Mouse (Mus musculus): ENCODE data around the gene Top2b. TPM values are rescaled to one million over a fixed set of nuclear protein-coding genes. Genes with fewer than 3 reads are reported as not detected.

Gene Top2b
- total RNA-seq (2021), result 10 to 100 TPM; 29.4 to 35.4 TPM
- long read RNA-seq, experiment 1, full-length matches to known transcripts, result 18 of 23 reads
- long read RNA-seq, experiment 1, partial matches to known transcripts, result 3 of 23 reads
- long read RNA-seq, experiment 1, other reads (novel, unspliced or antisense), result 2 of 23 reads
- long read RNA-seq, experiment 2, full-length matches to known transcripts, result 30 of 33 reads
- long read RNA-seq, experiment 2, partial matches to known transcripts, result 1 of 33 reads
- long read RNA-seq, experiment 2, other reads (novel, unspliced or antisense), result 2 of 33 reads

GRCm38 (mm10) chr14:16364878-16365337 is at the start of gene Top2b:
Gene Top2b, plus strand, starts transcription at chr14:16365179.
- TF ChIP-seq CTCF (IDR thresholded peaks at IDR 0.05), result no peak
- peak; percentile 97 for DNase-seq

DNA sequence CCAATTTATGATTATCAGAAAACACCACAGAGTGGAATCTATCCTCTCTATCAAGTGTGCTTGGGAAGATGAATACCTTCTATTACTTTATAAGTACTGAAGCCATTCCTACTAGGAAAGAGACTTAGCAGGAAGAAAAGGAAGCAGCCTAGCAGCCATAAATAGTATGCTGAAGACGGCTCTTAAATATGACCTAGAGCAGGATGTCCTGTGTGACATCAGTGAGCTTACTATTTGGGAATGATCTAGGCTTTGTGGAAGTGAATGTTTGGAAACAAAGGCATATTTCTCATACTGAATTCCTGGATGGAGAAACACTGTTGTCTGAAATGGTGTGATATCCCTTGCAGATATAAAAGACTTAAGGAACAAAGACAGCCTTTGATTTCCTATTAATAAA is 48.3 kb upstream of the Top2b start:
- no peak for DNase-seq
- Histone ChIP-seq H3K27ac (peak overlapping the region; percentile 35; the same call in 1 of the 2 replicates), H3K4me3 (no peak overlapping the region)
- no peak for TF ChIP-seq CTCF (IDR thresholded peaks at IDR 0.05)
- intact Hi-C loops (cut with DNase I), result no loop called here

More at GRCm38 (mm10) chr14:16364878-16365337, at the start of gene Top2b:
- Histone ChIP-seq H3K27ac (peak within 1 kb of the TSS; percentile 99), H3K4me3 (peak within 1 kb of the TSS; percentile 80)
- intact Hi-C loops (cut with DNase I), result loop anchor here (2.0 kb wide), 1 partner anchor 116 kb away; the partner anchor contains the start of genes Ngly1 and Oxsm

- DNase-seq, result no peak
- H3K27ac ChIP-seq, result no peak overlapping the region
- no peak for TF ChIP-seq CTCF (IDR thresholded peaks at IDR 0.05)
- H3K4me3 ChIP-seq, result no peak overlapping the region
- intact Hi-C loops (cut with DNase I), result no loop called here
Observed at GRCm38 (mm10) chr14:16319818-16320217, 45.2 kb upstream of the Top2b start.

DNA sequence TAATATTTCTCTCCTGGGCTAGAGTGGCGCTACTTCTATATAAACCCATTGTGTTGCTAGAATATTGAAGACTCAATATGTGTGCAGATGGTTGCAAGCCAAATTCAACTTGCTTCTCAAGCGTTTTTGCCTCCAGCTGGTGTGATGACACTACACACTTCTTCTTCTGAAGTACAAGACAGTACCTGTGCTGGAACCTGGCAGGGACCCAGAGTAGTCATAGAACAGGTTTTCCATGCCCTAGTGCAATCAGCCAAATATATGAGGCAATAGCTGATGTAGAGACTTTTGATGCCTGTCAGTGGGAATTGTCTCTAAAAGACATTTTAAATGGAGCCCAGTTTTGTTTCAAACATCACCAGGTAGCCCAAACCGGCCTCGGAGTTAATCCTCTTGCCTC is 40.6 kb upstream of the Top2b start:
- no peak for DNase-seq

DNA sequence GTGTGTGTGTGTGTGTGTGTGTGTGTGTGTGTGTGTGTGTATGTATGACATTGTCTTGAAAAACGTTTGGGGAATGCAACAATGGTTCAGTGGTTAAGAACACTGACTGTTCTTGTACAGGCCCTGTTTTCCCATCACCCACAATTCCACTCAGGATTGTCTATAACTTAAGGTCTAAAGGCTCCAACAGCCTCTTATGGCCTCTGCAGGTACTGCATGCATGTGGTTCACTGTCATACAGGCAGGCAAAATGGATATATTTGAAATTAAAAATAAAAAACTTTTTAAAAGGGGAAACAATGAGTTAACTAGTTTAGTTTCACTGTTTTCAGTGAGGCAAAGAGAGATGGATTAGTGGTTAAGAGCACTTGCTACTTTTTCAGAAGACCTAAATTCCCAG is 39.8 kb upstream of the Top2b start:
- intact Hi-C loops (cut with DNase I), result no loop called here
- no peak overlapping the region for H3K4me3 ChIP-seq
- peak; percentile 23; the same call in 1 of the 2 replicates for TF ChIP-seq CTCF (IDR thresholded peaks at IDR 0.05)
- DNase-seq, result no peak
- H3K27ac ChIP-seq, result no peak overlapping the region

More for the DNA sequence above, 40.6 kb upstream of the Top2b start:
- Histone ChIP-seq H3K27ac (no peak overlapping the region), H3K4me3 (no peak overlapping the region)
- no peak for TF ChIP-seq CTCF (IDR thresholded peaks at IDR 0.05)
- intact Hi-C loops (cut with DNase I), result no loop called here

DNA sequence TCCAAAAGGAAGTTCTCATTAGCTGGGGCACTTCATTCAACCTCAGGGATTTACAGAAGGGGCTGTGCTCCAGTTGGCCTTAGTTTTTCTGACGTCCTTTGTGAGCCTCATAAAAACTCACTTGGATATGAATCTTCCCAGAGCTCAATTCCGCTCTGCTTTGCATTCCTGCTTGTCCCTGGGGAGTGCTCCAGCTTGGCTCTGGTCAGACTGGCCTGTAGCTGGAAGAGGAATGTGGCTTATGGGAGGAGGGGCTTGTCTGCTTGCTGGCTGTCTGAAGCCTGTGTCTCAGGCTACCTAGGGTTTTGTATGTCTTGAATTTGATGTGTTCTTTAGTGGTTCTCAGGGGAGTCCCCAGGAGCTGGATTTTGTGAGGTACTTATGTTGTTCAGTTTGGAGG is 36.4 kb upstream of the Top2b start:
- no peak for TF ChIP-seq CTCF (IDR thresholded peaks at IDR 0.05)
- DNase-seq, result peak; percentile 62
- Histone ChIP-seq H3K4me3 (no peak overlapping the region), H3K27ac (no peak overlapping the region)
- intact Hi-C loops (cut with DNase I), result no loop called here

- DNase-seq, result no peak
- Histone ChIP-seq H3K4me3 (no peak overlapping the region), H3K27ac (peak overlapping the region; percentile 35; the same call in 1 of the 2 replicates)
- intact Hi-C loops (cut with DNase I), result no loop called here
- TF ChIP-seq CTCF (IDR thresholded peaks at IDR 0.05), result no peak
Observed at GRCm38 (mm10) chr14:16328959-16329480, 36.0 kb upstream of the Top2b start.

DNA sequence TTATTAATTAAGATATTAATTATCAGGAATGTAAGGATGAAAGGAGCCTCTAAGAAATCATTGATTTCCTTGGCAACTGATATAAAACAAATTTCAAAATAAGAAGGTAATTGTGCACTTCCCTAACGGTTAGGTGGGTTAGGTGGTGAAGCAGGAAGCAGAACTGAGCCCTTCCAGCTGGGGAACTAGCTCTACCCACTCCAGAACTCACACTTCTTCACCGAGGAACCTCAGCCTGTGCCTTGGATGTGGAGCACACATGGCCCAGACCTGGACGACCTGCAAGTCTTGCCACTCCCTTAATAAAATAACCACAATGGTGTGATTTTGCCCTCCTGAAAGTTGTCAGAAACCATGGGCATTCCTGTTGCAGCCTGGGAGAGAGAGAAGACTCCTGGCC is 35.2 kb upstream of the Top2b start:
- Histone ChIP-seq H3K27ac (no peak overlapping the region), H3K4me3 (no peak overlapping the region)
- TF ChIP-seq CTCF (IDR thresholded peaks at IDR 0.05), result no peak
- DNase-seq, result no peak
- intact Hi-C loops (cut with DNase I), result no loop called here

DNA sequence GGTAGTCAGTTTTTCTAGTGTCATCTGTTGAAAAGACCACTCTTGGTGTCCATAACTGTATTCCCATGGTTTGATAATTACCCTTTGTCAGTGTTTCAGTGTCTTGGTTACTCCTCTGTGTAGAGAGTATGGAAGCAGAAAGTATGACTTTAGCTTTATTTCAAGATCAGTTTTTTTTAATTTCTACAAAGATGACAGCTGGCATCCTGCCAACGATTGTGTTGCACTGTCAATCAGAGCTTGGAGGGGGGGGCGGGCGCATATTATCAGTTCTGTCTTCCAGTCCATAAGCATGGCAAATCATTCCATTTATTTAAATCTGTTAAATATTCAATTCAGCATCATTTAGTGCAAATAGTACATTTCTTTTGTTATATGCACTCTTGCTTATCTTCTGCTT is 30.7 kb upstream of the Top2b start:
- no peak overlapping the region for H3K4me3 ChIP-seq
- intact Hi-C loops (cut with DNase I), result no loop called here

DNA sequence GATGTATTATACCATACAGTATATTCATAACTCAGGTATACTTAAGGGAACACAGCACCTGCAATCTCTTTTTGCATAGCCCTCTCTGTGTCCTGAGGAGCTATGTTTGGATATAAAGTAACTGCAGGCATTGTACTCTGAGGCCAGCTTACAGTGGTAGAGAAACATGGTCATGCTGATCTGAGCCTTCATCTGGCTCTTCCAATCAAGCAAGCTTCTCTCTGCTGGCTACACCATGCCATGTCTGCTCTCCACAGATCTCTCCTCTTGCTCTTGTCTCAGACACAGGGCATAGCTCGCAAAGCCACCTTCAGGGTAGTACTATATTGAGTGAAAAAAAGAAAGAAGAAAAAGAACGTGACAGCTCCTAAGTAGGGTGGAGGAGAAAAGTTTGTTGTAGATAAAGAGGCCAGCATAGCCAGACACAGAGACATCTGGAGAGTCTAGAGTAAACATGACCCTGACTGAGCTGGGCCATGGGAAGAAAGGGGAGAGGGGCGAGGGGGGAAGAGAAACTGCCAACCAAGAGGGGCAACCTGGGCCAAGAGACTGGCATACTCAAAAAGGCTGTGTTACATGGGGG is 29.1 kb upstream of the Top2b start:
- TF ChIP-seq CTCF (IDR thresholded peaks at IDR 0.05), result no peak
- Histone ChIP-seq H3K27ac (no peak overlapping the region), H3K4me3 (no peak overlapping the region)
- intact Hi-C loops (cut with DNase I), result no loop called here
- DNase-seq, result no peak

More for the DNA sequence above, 30.7 kb upstream of the Top2b start:
- no peak overlapping the region for H3K27ac ChIP-seq
- no peak for DNase-seq
- TF ChIP-seq CTCF (IDR thresholded peaks at IDR 0.05), result no peak

DNA sequence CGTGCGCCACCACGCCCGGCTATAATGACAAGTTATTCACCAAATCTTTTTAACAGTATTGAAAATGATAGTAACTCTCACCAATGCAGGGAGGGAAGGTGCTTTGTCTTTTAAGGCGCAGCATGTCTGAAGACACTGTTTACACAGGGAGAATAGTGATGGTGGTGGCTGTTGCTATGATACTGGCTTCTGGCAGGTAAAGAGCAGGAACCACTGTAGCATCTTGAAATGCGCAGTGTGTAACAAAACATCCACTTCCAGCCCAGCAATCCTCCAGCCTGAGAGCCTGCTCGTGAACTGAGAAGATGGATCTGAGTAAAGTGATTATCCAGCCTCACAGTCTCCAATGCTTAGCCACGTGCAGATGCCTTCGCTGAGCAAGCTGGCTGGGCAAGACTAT is 17.5 kb upstream of the Top2b start:
- intact Hi-C loops (cut with DNase I), result no loop called here
- no peak overlapping the region for H3K27ac ChIP-seq
- TF ChIP-seq CTCF (IDR thresholded peaks at IDR 0.05), result no peak

GRCm38 (mm10) chr14:16359704-16360103 is 5.3 kb upstream of the Top2b start:
- no peak overlapping the region for H3K4me3 ChIP-seq
- H3K27ac ChIP-seq, result no peak overlapping the region
- intact Hi-C loops (cut with DNase I), result no loop called here
- no peak for TF ChIP-seq CTCF (IDR thresholded peaks at IDR 0.05)
- no peak for DNase-seq

More for the DNA sequence above, 17.5 kb upstream of the Top2b start:
- no peak for DNase-seq
- H3K4me3 ChIP-seq, result no peak overlapping the region

GRCm38 (mm10) chr14:16364161-16364831 is 683 bp upstream of the Top2b start:
- no peak for TF ChIP-seq CTCF (IDR thresholded peaks at IDR 0.05)
- intact Hi-C loops (cut with DNase I), result loop anchor here (2.0 kb wide), 1 partner anchor 115 kb away; the partner anchor contains the start of genes Ngly1 and Oxsm
- H3K4me3 ChIP-seq, result peak overlapping the region; percentile 80
- peak; percentile 82 for DNase-seq
- H3K27ac ChIP-seq, result peak overlapping the region; percentile 99
